Mouse (Mus musculus): Measurements from ENCODE around the gene Cpa3.

DNA sequence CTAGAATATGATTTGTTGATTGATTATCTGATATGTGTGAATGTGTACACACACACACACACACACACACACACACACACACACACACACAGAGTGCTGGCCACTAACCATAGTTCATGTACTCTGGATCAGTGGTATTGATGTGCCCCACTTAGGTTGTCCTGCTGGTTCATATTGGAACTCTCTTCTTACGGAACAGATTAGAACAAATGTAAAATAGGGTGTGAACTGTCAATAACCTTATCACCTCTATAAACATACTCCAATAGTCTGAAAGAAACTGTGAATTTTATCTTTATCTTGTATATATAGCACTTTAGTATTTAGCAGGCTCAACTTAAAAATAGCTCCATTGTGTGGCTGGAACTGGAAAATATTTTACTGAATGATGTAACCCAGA, 5.0 kb downstream of the Cpa3 start:
- TF ChIP-seq CTCF (IDR thresholded peaks at IDR 0.05; ENCODE audit: low read depth) (no peak), EP300 (optimal IDR thresholded peaks at IDR 0.05) (no peak)
